Mouse (Mus musculus): Measurements from ENCODE around the gene Wtip.
"Not testable (repeated sequence)": the region's sequence is repeated elsewhere in the genome, so short reads cannot be mapped to it uniquely, and the experiment has no call there.

Wtip gene

DNA sequence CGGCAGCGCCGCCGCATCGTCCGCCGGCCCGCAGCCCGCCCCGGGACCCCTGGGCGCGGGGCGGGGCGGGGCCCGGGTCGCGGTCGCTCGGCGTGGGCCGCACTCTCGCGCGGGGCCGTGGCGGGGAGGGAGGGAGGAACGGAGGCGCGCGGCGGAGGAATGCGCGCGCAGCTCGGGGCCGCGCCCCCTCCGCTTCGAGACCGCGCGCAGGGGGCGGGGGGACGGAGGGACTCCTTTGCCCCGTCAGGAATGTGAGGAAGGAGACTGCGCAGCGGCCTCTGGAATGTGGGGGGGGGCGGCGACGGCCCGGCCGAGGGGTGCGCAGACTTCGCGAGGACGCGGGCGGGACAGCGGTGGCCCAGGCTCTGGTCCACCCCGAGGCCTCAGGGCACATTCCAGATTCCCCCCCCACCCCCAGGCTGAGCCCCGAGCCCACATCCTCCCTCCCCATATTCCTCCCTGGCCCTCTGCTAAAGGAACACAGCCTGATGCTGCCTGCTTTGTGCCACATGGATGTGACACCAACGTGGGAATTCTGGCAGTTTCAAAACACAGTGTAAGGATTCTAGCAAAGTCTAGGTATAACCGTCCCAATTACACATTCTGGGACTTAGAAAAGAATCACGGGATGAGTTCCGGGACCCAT, at the start of gene Wtip:
Gene Wtip, minus strand, starts transcription at position 152 of the 646 bp plus-strand sequence.
- no peak for DNase-seq

DNA sequence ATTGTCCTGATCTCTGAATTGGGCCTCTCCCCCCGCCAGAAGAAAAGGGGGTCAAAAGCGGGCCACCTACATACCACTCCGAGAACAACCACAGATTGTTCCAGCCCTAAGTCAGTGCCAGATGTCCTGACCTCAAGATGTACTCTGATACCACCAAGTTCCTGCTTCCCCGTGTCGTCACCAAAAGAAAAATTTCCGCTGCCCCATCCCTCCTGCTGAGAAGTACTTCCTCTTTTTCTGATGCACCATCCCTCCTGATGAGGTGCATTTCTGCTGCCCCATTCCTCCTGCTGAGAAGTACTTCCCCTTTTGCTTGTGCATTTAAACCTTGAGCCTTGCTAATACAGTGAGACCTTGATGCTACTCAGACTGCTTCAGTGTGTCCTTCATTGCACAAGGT, 43.2 kb upstream of the Wtip start:
- peak; percentile 45 to 52 for DNase-seq

DNA sequence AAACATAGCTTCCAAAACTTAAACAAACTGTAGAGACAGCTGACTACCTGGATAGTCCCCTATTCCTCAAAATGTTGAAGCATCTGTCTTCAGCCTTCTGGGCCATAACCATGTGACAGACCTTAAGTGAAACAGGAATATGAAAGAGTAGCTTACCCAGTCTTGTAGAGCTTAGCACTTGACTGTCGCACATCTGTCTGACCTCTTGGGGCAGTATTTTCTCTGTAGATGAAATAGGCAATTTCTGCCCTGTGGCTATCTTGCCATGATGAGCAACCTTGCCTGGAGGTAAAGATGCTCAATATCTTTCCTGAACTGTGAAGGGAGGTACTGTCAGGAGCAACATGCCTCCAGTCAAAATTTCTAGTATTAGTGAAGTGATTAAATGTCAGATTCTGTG, 39.2 kb upstream of the Wtip start:
- no peak for DNase-seq

- DNase-seq = no peak
Measured at GRCm38 (mm10) chr7:34169454-34169853, 36.4 kb upstream of the Wtip start, which contains the start of gene Uba2. Gene Uba2, minus strand, starts transcription at chr7:34169599.

- peak; percentile 93 to 94 for DNase-seq
Measured at GRCm38 (mm10) chr7:34168470-34169251, 35.6 kb upstream of the Wtip start.

- DNase-seq = no peak
Measured at GRCm38 (mm10) chr7:34167766-34168469, 34.9 kb upstream of the Wtip start.

DNA sequence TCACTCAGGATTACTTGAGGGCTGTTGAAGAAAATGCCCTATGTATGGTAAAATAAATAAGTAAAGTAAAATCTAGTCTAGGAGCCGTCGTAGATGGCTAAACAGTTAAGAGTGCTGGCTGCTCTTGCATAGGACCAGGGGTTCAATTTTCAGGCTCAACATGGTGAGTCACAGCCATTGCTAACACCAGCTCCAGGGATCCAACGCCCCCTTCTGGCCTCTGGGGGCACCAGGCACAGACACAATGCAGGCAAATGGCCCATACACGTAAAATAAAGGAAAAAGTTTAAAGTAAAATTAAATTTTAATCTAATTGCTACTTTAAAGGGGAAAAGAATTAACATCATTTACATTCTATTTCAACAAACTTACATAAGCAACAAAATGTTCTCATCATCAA, 33.8 kb upstream of the Wtip start:
- DNase-seq = peak; percentile 67 to 70

GRCm38 (mm10) chr7:34165999-34166398, 32.9 kb upstream of the Wtip start:
- DNase-seq = peak in 1 of 2 experiments; percentile 6

GRCm38 (mm10) chr7:34164671-34165070, 31.6 kb upstream of the Wtip start:
- no peak for DNase-seq

DNA sequence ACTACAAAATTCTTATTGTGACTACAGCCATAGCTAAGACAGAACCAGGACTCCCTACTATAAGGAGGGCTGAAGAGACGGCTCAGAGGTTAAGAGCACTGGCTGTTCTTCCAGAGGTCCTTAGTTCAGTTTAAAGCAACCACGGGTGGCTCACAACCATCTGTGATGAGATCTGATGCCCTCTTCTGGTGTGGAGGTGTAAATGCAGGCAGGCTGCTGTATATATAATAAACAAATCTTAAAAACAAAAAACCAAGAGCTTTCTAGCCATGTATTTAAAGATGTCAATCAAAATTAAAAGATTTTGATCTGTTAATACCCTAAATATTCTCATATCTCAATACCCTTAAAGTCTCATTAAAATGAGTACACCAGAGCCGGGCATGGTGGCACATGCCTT, 26.1 kb upstream of the Wtip start:
- no peak for DNase-seq

DNA sequence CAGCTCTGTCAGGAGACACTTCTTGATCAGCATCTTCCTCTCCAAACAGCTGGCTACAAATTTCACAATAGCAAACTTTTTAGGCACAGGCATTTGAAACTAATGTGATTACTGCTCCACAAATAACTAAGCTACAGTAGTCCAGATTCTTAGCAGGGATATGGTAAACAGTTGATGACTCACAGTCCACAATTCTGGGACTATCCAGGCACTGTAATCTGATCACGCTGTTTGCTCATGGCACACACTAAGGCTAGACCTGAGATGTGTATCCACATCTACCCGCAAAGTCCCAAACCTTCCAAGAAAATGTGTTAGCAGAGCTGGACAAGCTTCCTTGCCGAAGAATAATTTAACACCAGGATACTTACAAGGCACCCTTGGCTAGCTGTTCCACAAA, 24.9 kb upstream of the Wtip start:
- no peak for DNase-seq

GRCm38 (mm10) chr7:34147193-34147592, 14.1 kb upstream of the Wtip start:
- DNase-seq = no peak

DNA sequence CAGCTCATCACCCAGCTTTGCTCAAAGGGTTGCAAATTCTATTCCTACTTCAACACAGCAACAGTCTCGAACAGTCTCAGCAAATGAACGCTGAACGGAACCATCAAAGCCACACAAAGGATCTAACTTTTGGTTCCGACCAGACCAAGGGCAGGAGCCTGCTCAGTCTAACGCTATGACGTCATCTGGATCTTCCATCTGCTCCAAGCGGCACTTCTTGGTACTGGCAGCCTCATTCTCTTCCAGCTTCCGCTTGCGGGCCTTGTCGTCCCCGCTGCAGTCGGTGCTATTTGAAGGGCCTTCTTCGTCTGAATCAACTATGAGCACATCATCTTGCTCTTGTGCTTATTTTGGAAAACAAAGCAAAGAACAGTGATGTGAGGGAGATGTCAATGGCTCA, 8.1 kb upstream of the Wtip start:
- DNase-seq = no peak

- DNase-seq = no peak
Measured at GRCm38 (mm10) chr7:34139493-34139892, 6.4 kb upstream of the Wtip start.

- DNase-seq = no peak
Measured at GRCm38 (mm10) chr7:34134336-34134735, 1.3 kb upstream of the Wtip start.

- no peak for DNase-seq
Measured at GRCm38 (mm10) chr7:34132355-34133079, 551 bp downstream of the Wtip start.

DNA sequence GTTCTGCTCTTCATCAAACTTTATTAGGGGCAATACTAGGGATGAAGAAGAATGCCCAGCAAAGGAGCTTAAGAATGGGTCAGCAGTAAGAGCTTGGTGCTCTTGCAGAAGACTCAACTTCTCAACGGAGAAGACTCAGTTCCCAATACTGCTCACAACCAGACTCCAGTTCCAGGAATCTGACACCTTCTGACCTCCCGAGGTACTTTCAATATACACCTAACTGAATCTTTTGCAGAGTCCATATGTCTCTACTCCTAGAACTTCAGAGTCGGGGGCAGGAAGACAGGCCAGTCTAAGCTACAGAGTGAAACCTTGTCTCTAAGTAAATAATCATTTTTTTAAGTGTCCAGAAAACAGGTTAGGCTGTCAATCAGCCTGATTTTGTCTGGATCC, 1.1 kb downstream of the Wtip start:
- DNase-seq = no peak

DNA sequence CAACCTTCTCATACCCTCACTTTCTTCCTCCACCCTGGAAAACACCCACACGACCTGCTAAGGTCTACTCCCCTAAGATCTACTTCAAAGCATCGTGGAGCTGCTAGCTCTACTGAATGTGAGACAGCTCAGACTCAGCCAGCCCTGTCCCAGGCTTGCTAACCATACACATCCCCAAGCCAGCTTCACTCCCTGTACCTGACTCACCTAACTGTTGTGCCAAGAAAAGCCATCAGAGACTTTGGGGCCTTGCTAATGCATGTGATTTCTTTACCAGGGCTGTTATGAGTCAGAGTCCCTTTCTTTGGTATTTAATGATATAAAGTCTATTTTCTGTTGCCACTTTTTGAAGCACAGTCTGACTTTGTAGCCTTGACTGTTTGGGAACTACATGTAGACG, 1.9 kb downstream of the Wtip start:
- DNase-seq = no peak

GRCm38 (mm10) chr7:34126291-34126690, 6.8 kb downstream of the Wtip start:
- no peak for DNase-seq

- DNase-seq = no peak
Measured at GRCm38 (mm10) chr7:34125346-34125745, 7.7 kb downstream of the Wtip start.

- no peak for DNase-seq
Measured at GRCm38 (mm10) chr7:34122987-34123720, 9.9 kb downstream of the Wtip start.

- not testable (repeated sequence) for DNase-seq
Measured at GRCm38 (mm10) chr7:34120636-34121035, 12.4 kb downstream of the Wtip start.
